Mouse (Mus musculus) frontal cortex, postnatal 10 days (tissue): ENCODE results near the gene Pdzd2.

Experiments used
- DNase-seq, 2 experiments: peaks; one replicate each; pipeline ENCODE4 v3.0.0; 2022; ENCODE audit warnings: low spot score in 2 of 2, mixed read lengths in 1 of 2

The Pdzd2 gene

DNA sequence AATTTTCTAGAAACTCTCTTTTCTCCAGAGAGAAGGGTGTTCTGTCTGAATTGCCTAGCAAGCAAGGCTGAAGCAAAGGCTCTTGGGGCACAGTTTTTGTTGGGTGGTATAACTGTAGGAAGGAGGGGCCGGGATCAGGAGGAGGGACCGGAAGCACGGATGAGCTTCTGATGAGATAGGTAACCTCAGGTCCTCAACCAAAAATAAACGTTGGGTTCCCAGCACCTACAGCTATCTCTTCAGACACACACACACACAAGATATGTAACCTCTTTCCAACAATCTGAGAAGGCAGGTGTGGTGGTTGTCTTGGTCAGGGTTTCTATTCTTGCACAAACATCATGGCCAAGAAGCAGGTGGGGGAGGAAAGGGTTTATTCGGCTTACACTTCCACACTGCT, 422.4 kb downstream of the Pdzd2 start:
- no peak for DNase-seq

DNA sequence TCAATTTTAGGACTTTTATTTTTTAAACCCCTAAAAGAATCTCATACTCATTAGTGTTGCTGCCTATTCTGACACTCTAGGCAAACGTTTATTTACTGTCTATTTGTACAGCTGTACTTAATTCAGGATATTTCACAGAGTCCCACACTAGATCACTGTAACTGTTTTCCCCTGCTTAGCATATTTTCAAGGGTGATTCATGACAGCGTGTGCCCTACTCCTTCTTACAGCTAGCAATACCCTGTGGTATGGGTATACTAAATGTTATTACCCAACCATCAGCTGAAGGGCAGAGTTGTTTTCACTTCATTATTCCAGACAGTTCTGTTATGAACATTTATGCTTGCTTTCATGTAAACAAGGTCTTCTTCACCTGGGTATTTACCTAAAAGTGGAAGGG, 423.7 kb downstream of the Pdzd2 start:
- DNase-seq: no peak

DNA sequence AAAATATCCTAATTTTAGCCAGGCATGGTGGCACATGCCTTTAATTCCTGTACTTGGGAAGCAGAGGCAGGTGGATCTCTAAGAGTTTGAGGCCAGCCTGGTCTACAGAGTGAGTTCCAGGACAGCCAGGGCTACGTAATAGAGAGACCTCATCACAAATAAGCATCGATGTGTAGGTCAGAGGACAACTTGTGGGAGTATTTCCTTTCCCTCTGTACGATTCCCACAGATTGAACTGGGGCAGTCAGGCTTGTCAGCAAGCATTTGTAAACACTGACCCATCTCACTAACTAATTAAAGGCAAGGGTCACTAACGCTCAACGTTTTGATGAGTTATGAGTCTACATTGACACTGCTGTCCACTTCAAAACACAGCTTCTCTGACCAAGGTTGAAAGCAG, 425.1 kb downstream of the Pdzd2 start:
- no peak for DNase-seq

DNA sequence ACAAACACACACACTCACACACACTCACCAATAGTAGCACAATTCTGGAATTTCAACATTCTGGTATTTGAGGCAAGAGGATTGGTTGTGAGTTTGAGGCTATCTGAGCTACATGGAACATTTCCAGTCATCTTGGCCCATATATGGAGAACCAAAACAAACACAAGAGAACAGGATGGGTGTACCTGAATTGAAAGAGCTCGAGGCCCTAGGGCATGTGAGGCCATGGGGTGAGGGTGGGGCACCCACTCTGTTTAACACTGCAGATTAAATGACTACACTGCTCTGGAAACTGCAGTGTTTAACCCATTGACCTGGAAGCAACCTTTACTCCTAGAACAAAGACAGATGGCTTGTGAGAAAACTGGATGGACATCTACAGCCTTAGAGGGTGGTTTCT, 426.5 kb downstream of the Pdzd2 start:
- no peak for DNase-seq

DNA sequence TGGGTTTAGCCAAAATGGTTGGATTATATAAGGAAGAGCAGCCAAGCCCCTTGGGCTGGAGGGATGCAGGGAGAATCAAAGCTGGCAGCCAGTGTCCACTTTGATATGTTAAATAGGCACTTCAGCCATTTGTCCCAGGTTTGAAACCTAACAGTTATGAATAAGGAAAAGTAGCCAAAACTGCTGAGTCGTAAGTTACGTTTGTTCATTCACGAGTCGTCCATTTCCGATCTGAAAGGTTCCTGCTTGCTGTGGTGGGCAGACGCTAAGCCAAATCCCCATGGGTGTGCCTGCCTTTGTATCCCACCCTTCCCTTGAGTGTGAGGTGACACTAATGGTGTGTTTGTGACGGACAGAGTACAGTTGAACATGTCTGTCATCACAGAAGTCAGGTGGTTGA, 428.3 kb downstream of the Pdzd2 start:
- no peak for DNase-seq

DNA sequence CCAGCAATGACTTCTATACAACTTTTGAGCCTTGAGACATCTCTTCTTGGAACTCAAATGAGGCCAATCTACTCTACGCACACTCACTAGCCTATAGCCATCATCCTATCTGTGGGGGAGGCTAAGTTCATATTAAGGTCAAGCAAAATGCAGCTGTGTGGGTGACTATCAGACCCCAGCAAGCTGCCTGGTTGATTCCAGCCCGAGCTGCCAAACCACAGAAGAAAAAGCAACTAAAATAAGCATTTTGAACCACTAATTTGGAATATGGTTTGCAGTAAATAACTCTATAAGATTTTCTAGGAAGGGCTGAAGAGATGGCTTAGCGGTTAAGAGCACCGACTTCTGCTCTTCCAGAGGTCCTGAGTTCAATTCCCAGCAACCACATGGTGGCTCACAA, 429.0 kb downstream of the Pdzd2 start:
- DNase-seq: no peak
